8 mouse cellular contexts compared by ENCODE assay signal in the genomic region with DNA sequence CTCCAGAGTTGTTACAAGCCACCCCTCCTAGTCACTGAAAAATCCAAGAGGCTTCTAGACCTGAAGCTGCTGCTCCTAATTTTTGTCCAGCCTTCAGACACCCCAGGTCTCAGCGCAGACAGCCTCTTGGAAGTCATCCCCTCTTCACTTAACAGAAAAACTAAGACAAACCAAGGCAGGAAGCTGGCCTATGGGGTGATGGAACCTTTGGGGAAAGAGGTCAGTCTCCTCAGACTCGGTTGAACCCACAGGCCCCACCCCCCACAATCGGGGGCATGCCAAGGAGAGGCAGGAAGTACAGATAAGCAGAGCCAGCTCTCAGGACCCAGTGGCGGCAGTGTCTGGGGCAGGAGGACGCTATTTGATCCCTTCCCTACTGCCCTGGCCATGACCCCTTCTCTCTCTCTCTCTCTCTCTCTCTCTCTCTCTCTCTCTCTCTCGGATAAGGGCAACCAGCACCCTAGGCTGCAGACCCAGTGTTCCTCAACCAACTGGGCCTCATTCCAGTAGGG. TPM values are rescaled to one million over a fixed set of nuclear protein-coding genes. Genes with fewer than 3 reads are reported as not detected.
DNase-seq lines count a peak whose midpoint lies in the region; ATAC-seq lines count a peak whose summit lies in the region.

No protein-coding gene starts in this region.

- peak overlapping the region; percentile 92 for H3K27ac ChIP-seq in heart, embryonic 10.5 days
- peak overlapping the region; percentile 87 for H3K27ac ChIP-seq in forebrain, embryonic 10.5 days
- H3K27ac ChIP-seq in neural tube, embryonic 14.5 days (ENCODE audit: low read depth, low read length) = peak overlapping the region; percentile 97

- H3K36me3 ChIP-seq in heart, embryonic 10.5 days = no peaks in the 10 kb centered on the region
- no peaks in the 10 kb centered on the region for H3K36me3 ChIP-seq in forebrain, embryonic 10.5 days (replicated peaks)
- H3K36me3 ChIP-seq in neural tube, embryonic 14.5 days (ENCODE audit: control insufficient read depth, insufficient read depth, low read length) = no peaks in the 10 kb centered on the region

- peaks cover 19% of the 10 kb centered on the region for H3K27me3 ChIP-seq in heart, embryonic 10.5 days (ENCODE audit: insufficient read depth, poor library complexity, severe bottlenecking)
- H3K27me3 ChIP-seq in forebrain, embryonic 10.5 days (ENCODE audit: poor library complexity, severe bottlenecking) = peaks cover 95% of the 10 kb centered on the region
- no peaks in the 10 kb centered on the region for H3K27me3 ChIP-seq in neural tube, embryonic 14.5 days (ENCODE audit: control insufficient read depth, insufficient read depth, low read length)

- intact Hi-C loops in heart, postnatal 25 days (cut with DNase I) = loop anchor here (5.0 kb wide), 1 partner anchor 33 kb away; the partner anchor contains the start of gene Nol4l

- ATAC-seq in neural tube, embryonic 14.5 days (ENCODE audit: low read depth) = no peak

- H3K9ac ChIP-seq in neural tube, embryonic 14.5 days (replicated peaks; ENCODE audit: low read depth, low read length) = no peak overlapping the region

- 6% methylated on average over 6 of the region's 6 CpGs for WGBS in heart, embryonic 10.5 days
- WGBS in forebrain, embryonic 10.5 days = 11% methylated on average over 6 of the region's 6 CpGs
- 10% methylated on average over 6 of the region's 6 CpGs for WGBS in neural tube, embryonic 14.5 days

- peak; percentile 92 for DNase-seq in heart, embryonic 10.5 days (ENCODE audit: low spot score)
- no peak for DNase-seq in heart, postnatal 25 days (ENCODE audit: low spot score)
- DNase-seq in MEL-GATA-1-ER (ENCODE audit: extremely low read depth, low read depth) (peak; percentile 70), liver (peak; percentile 95)
- no peak for DNase-seq in forebrain, embryonic 10.5 days (ENCODE audit: extremely low spot score, low spot score)
- DNase-seq in layer of hippocampus, postnatal 10 days (ENCODE audit: low spot score in 2 of 2) = no peak
- no peak for DNase-seq in frontal cortex, adult 2 months (ENCODE audit: extremely low spot score in 1 of 2, low spot score in 1 of 2)

- H3K9me3 ChIP-seq in heart, embryonic 10.5 days = no peaks in the 10 kb centered on the region
- no peaks in the 10 kb centered on the region for H3K9me3 ChIP-seq in forebrain, embryonic 10.5 days
- no peaks in the 10 kb centered on the region for H3K9me3 ChIP-seq in neural tube, embryonic 14.5 days (ENCODE audit: control insufficient read depth, low read length)

- peaks cover 74% of the 10 kb centered on the region for H3K4me1 ChIP-seq in heart, embryonic 10.5 days
- peaks cover 83% of the 10 kb centered on the region for H3K4me1 ChIP-seq in forebrain, embryonic 10.5 days
- peaks cover 39% of the 10 kb centered on the region for H3K4me1 ChIP-seq in neural tube, embryonic 14.5 days (ENCODE audit: control insufficient read depth, insufficient read depth, low read length)

- peak overlapping the region; percentile 79 for H3K4me3 ChIP-seq in heart, embryonic 10.5 days
- H3K4me3 ChIP-seq in forebrain, embryonic 10.5 days = peak overlapping the region; percentile 25
- H3K4me3 ChIP-seq in neural tube, embryonic 14.5 days (ENCODE audit: low read depth, low read length) = no peak overlapping the region

- no peak overlapping the region; the same call in 1 of the 2 replicates for H3K4me2 ChIP-seq in neural tube, embryonic 14.5 days (ENCODE audit: low read depth, low read length)

RNA-seq across cellular contexts. Expression of gene 4930404H24Rik, which starts 1.2 kb away (rescaled TPM):
- not detected in 2 replicates for polyA plus RNA-seq in heart, embryonic 10.5 days (2016; fragmentation: Nextera tagmentation; extraction: Ambion mirVana)
- not detected for total RNA-seq in heart, postnatal 25 days (2021)
- not detected in 2 replicates for polyA plus RNA-seq in forebrain, embryonic 10.5 days (2016; fragmentation: Nextera tagmentation; extraction: Ambion mirVana)
- not detected in 2 replicates for polyA plus RNA-seq in neural tube, embryonic 14.5 days (2014; fragmentation: Nextera tagmentation; extraction: Ambion mirVana)
- total RNA-seq in layer of hippocampus, postnatal 10 days (2021) = not detected
- not detected in 2 replicates for polyA plus RNA-seq in frontal cortex, adult 2 months (2012; rRNA removed)

RNA-seq across cellular contexts. Expression of gene Nol4l, which starts 35.9 kb away (rescaled TPM):
- 20.8 and 21.4 TPM in 2 replicates for polyA plus RNA-seq in heart, embryonic 10.5 days (2016; fragmentation: Nextera tagmentation; extraction: Ambion mirVana)
- 1 to 10 TPM; 4.4 TPM for total RNA-seq in heart, postnatal 25 days (2021)
- polyA plus RNA-seq in forebrain, embryonic 10.5 days (2016; fragmentation: Nextera tagmentation; extraction: Ambion mirVana) = 11.7 and 12.3 TPM in 2 replicates
- 44.4 and 47.9 TPM in 2 replicates for polyA plus RNA-seq in neural tube, embryonic 14.5 days (2014; fragmentation: Nextera tagmentation; extraction: Ambion mirVana)
- 10 to 100 TPM; 65.4 to 66.8 TPM for total RNA-seq in layer of hippocampus, postnatal 10 days (2021)
- polyA plus RNA-seq in frontal cortex, adult 2 months (2012; rRNA removed) = 35.8 and 36.3 TPM in 2 replicates

Comparison
In these comparisons a context has a peak if more than half of its experiments do, and no peak if none do; other contexts are left out.
1. DNase-seq: peak in heart, embryonic 10.5 days (single experiment), MEL-GATA-1-ER (single experiment) and liver (single experiment); none in heart, postnatal 25 days (single experiment), forebrain, embryonic 10.5 days (single experiment), layer of hippocampus, postnatal 10 days (0 of 2) and frontal cortex, adult 2 months (0 of 2).
2. Peak in every context shown above with its lines, with median percentiles within 50 percentile points of each other: H3K27ac ChIP-seq.